Mouse (Mus musculus) gastrocnemius, postnatal 25 days (tissue): ENCODE data around the gene Tnfrsf23. TPM values are rescaled to one million over a fixed set of nuclear protein-coding genes. Genes with fewer than 3 reads are reported as not detected.

Source experiments
- total RNA-seq, 2 experiments: library from RNA; stranded (reverse); gene quantifications; 1 replicate in 1 of 2; 2 replicates in 1 of 2; pipeline ENCODE4 v1.2.3; 2021

Gene Tnfrsf23
- total RNA-seq, 2 experiments from 2014 or later: 3.2 to 5.0 TPM

Other genes starting within 250 kb of the Tnfrsf23 start
- gene Cdkn1c, start 224.8 kb downstream of the Tnfrsf23 start, total RNA-seq: 100 to 1,000 TPM in 1 of 2 experiments, 10 to 100 TPM in 1; 95.8 to 152 TPM
- gene Slc22a18, start 212.1 kb downstream of the Tnfrsf23 start, total RNA-seq: under 1 TPM in 1 of 2 experiments, not detected in 1; 0.29 TPM
- not detected for gene Phlda2, start 182.7 kb downstream of the Tnfrsf23 start, total RNA-seq
- 100 to 1,000 TPM; 167 to 174 TPM for gene Nap1l4, start 136.8 kb downstream of the Tnfrsf23 start, total RNA-seq
- 10 to 100 TPM; 32.7 to 32.9 TPM for gene Cars, start 85.8 kb downstream of the Tnfrsf23 start, total RNA-seq
- gene Tnfrsf26, start 57.1 kb downstream of the Tnfrsf23 start, total RNA-seq: under 1 TPM; 0.08 to 0.43 TPM
- gene Tnfrsf22, start 36.2 kb downstream of the Tnfrsf23 start, total RNA-seq: 1 to 10 TPM; 1.4 to 1.7 TPM
- 10 to 100 TPM; 18.7 to 19.0 TPM for gene Osbpl5, start 71.1 kb upstream of the Tnfrsf23 start, total RNA-seq
- under 1 TPM in 1 of 2 experiments, not detected in 1; 0.29 TPM for gene Mrgprg, start 81.1 kb upstream of the Tnfrsf23 start, total RNA-seq
- under 1 TPM; 0.64 to 0.67 TPM for gene Mrgpre, start 98.6 kb upstream of the Tnfrsf23 start, total RNA-seq
- gene Nadsyn1, start 137.0 kb upstream of the Tnfrsf23 start, total RNA-seq: 1 to 10 TPM; 2.7 to 3.8 TPM
- gene Dhcr7, start 137.3 kb upstream of the Tnfrsf23 start, total RNA-seq: 1 to 10 TPM; 4.8 TPM
- gene Gm498, start 181.0 kb upstream of the Tnfrsf23 start, total RNA-seq: not detected